Mouse (Mus musculus) CH12.LX (cell line): ENCODE data around the gene Vmn1r119. TPM values are rescaled to one million over a fixed set of nuclear protein-coding genes. Genes with fewer than 3 reads are reported as not detected.
"Not testable (repeated sequence)": the region's sequence is repeated elsewhere in the genome, so short reads cannot be mapped to it uniquely, and the experiment has no call there.

Source experiments
- DNase-seq: peaks from one replicate; pipeline ENCODE4 v3.0.0-alpha.2; 2013; ENCODE audit errors: extremely low read depth
- H3K27ac ChIP-seq: 2 replicates; pipeline ENCODE4 v1.5.1; 2012; ENCODE audit warnings: low read depth, mild to moderate bottlenecking, control low read depth, moderate library complexity; ENCODE audit not compliant: insufficient read depth
- H3K27me3 ChIP-seq: replicated peaks from 2 replicates; pipeline ENCODE3; 2012; ENCODE audit warnings: inconsistent platforms
- H3K36me3 ChIP-seq, 2 experiments: replicated peaks in 1 of 2; 2 replicates each; pipeline versions ENCODE3 to v1.6.1; 2012; ENCODE audit warnings: inconsistent platforms in 1 of 2, low read length in 1 of 2, mild to moderate bottlenecking in 1 of 2, mixed read lengths in 1 of 2, moderate library complexity in 1 of 2; ENCODE audit not compliant: control insufficient read depth in 1 of 2, insufficient read depth in 1 of 2
- H3K4me1 ChIP-seq, 2 experiments: 2 replicates each; pipeline ENCODE4 v1.6.1; 2012; ENCODE audit warnings: inconsistent platforms in 1 of 2, moderate library complexity in 1 of 2; ENCODE audit not compliant: insufficient read depth in 2 of 2, control insufficient read depth in 1 of 2
- H3K4me2 ChIP-seq: 2 replicates; pipeline ENCODE4 v1.6.1; 2012; ENCODE audit warnings: low read depth, mild to moderate bottlenecking, control low read depth; ENCODE audit not compliant: poor library complexity, insufficient read depth, severe bottlenecking
- H3K4me3 ChIP-seq, 3 experiments: fragments of 150-350 bp in 1 of 3; sonication (generic) in 1 of 3; replicated peaks in 1 of 3; 2 replicates each; pipeline versions ENCODE3 to v1.5.1; 2011 to 2012; ENCODE audit warnings: low read depth in 2 of 3, low read length in 2 of 3, mild to moderate bottlenecking in 2 of 3, moderate library complexity in 2 of 3, control low read depth in 1 of 3, improper control_type of control experiment in 1 of 3, inconsistent platforms in 1 of 3, mixed read lengths in 1 of 3; ENCODE audit not compliant: poor library complexity in 1 of 3
- H3K79me2 ChIP-seq: replicated peaks from 2 replicates; pipeline ENCODE4 v1.6.1; 2012; ENCODE audit warnings: mild to moderate bottlenecking, moderate library complexity; ENCODE audit not compliant: control insufficient read depth, poor library complexity, insufficient read depth, severe bottlenecking; ENCODE audit errors: extremely low read depth
- H3K9ac ChIP-seq: 2 replicates; pipeline ENCODE4 v1.6.1; 2012; ENCODE audit warnings: low read depth, mild to moderate bottlenecking, control low read depth, moderate library complexity; ENCODE audit not compliant: insufficient read depth
- H3K9me3 ChIP-seq: replicated peaks from 2 replicates; pipeline ENCODE3; 2012; ENCODE audit warnings: low read length, inconsistent platforms, mixed read lengths
- dilution Hi-C: fragments of 300-500 bp; cut with MboI; formaldehyde crosslinking; loops from 2 replicates; pipeline ENCODE4 v1.14.3; 2020; ENCODE audit warnings: low sequenced_read_pairs; ENCODE audit not compliant: extremely low pct_unique_long_range_greater_than_20kb, extremely low pct_ligation_motif_present
- in situ Hi-C: fragments of 300-500 bp; cut with MboI; formaldehyde crosslinking; loops from 3 replicates; pipeline ENCODE4 v1.14.3; 2019; ENCODE audit warnings: low sequenced_read_pairs, low pct_ligation_motif_present, low pct_unique_long_range_greater_than_20kb, mixed read lengths
- polyA plus RNA-seq: library from polyadenylated mRNA; unstranded; fragments of >175 nt; gene quantifications from 2 replicates; pipeline ENCODE4 v1.2.1, GENCODE M21; 2012; ENCODE audit warnings: low read depth; ENCODE audit not compliant: insufficient read length
- total RNA-seq, 2 experiments: library from RNA; depleted of rRNA; stranded (reverse); fragments of 300-350 nt in 1 of 2; fragments of >200 nt in 1 of 2; gene quantifications; 2 replicates each; pipeline ENCODE4 v1.2.3; 2012 to 2014

Gene Vmn1r119
- not detected in 2 replicates for total RNA-seq (2012; rRNA removed)
- total RNA-seq (2014; rRNA removed), result not detected in 2 replicates
- not detected in 2 replicates for polyA plus RNA-seq

- in situ Hi-C loops, H3K36me3 ChIP-seq, H3K4me1 ChIP-seq, H3K79me2 ChIP-seq, dilution Hi-C loops, H3K9me3 ChIP-seq, H3K9ac ChIP-seq, H3K4me3 ChIP-seq, H3K4me2 ChIP-seq, H3K27me3 ChIP-seq, H3K27ac ChIP-seq, DNase-seq: not testable (repeated sequence)
Measured at GRCm38 (mm10) chr7:21012355-21012754, at the start of gene Vmn1r119. Vmn1r119 (minus strand) TSS chr7:21012455.

- H3K4me1 ChIP-seq, H3K36me3 ChIP-seq, DNase-seq, H3K79me2 ChIP-seq, H3K9me3 ChIP-seq, H3K27ac ChIP-seq, H3K9ac ChIP-seq, in situ Hi-C loops, dilution Hi-C loops, H3K4me2 ChIP-seq, H3K4me3 ChIP-seq, H3K27me3 ChIP-seq: not testable (repeated sequence)
Measured at GRCm38 (mm10) chr7:21053684-21054083, 41.4 kb upstream of the Vmn1r119 start, which contains the start of gene Vmn1r120. Vmn1r120 (minus strand) TSS chr7:21053784.

Other genes with a start within 250 kb of the Vmn1r119 start
- not detected in 2 replicates for gene Vmn1r112, start 241.3 kb downstream of the Vmn1r119 start, total RNA-seq (2012; rRNA removed)
- not detected in 2 replicates for gene Vmn1r112, start 241.3 kb downstream of the Vmn1r119 start, total RNA-seq (2014; rRNA removed)
- not detected in 2 replicates for gene Vmn1r112, start 241.3 kb downstream of the Vmn1r119 start, polyA plus RNA-seq
- not detected in 2 replicates for gene Vmn1r113, start 225.2 kb downstream of the Vmn1r119 start, total RNA-seq (2012; rRNA removed)
- not detected in 2 replicates for gene Vmn1r113, start 225.2 kb downstream of the Vmn1r119 start, total RNA-seq (2014; rRNA removed)
- gene Vmn1r113, start 225.2 kb downstream of the Vmn1r119 start, polyA plus RNA-seq, result not detected in 2 replicates
- gene Vmn1r114, start 200.3 kb downstream of the Vmn1r119 start, total RNA-seq (2012; rRNA removed), result not detected in 2 replicates
- gene Vmn1r114, start 200.3 kb downstream of the Vmn1r119 start, total RNA-seq (2014; rRNA removed), result not detected in 2 replicates
- not detected in 2 replicates for gene Vmn1r114, start 200.3 kb downstream of the Vmn1r119 start, polyA plus RNA-seq
- gene Vmn1r115, start 167.5 kb downstream of the Vmn1r119 start, total RNA-seq (2012; rRNA removed), result not detected in 2 replicates
- gene Vmn1r115, start 167.5 kb downstream of the Vmn1r119 start, total RNA-seq (2014; rRNA removed), result not detected in 2 replicates
- not detected in 2 replicates for gene Vmn1r115, start 167.5 kb downstream of the Vmn1r119 start, polyA plus RNA-seq
- not detected in 2 replicates for gene Vmn1r116, start 140.2 kb downstream of the Vmn1r119 start, total RNA-seq (2012; rRNA removed)
- gene Vmn1r116, start 140.2 kb downstream of the Vmn1r119 start, total RNA-seq (2014; rRNA removed), result not detected in 2 replicates
- not detected in 2 replicates for gene Vmn1r116, start 140.2 kb downstream of the Vmn1r119 start, polyA plus RNA-seq
- gene Vmn1r117, start 128.3 kb downstream of the Vmn1r119 start, total RNA-seq (2012; rRNA removed), result not detected in 2 replicates
- not detected in 2 replicates for gene Vmn1r117, start 128.3 kb downstream of the Vmn1r119 start, total RNA-seq (2014; rRNA removed)
- not detected in 2 replicates for gene Vmn1r117, start 128.3 kb downstream of the Vmn1r119 start, polyA plus RNA-seq
- gene Vmn1r118, start 100.1 kb downstream of the Vmn1r119 start, total RNA-seq (2012; rRNA removed), result not detected in 2 replicates
- not detected in 2 replicates for gene Vmn1r118, start 100.1 kb downstream of the Vmn1r119 start, total RNA-seq (2014; rRNA removed)
- gene Vmn1r118, start 100.1 kb downstream of the Vmn1r119 start, polyA plus RNA-seq, result not detected in 2 replicates
- gene Vmn1r120, start 41.3 kb upstream of the Vmn1r119 start, total RNA-seq (2012; rRNA removed), result not detected in 2 replicates
- not detected in 2 replicates for gene Vmn1r120, start 41.3 kb upstream of the Vmn1r119 start, total RNA-seq (2014; rRNA removed)
- gene Vmn1r120, start 41.3 kb upstream of the Vmn1r119 start, polyA plus RNA-seq, result not detected in 2 replicates
- not detected in 2 replicates for gene Vmn1r121, start 86.1 kb upstream of the Vmn1r119 start, total RNA-seq (2012; rRNA removed)
- gene Vmn1r121, start 86.1 kb upstream of the Vmn1r119 start, total RNA-seq (2014; rRNA removed), result not detected in 2 replicates
- not detected in 2 replicates for gene Vmn1r121, start 86.1 kb upstream of the Vmn1r119 start, polyA plus RNA-seq
- gene Vmn1r122, start 121.7 kb upstream of the Vmn1r119 start, total RNA-seq (2012; rRNA removed), result not detected in 2 replicates
- not detected in 2 replicates for gene Vmn1r122, start 121.7 kb upstream of the Vmn1r119 start, total RNA-seq (2014; rRNA removed)
- gene Vmn1r122, start 121.7 kb upstream of the Vmn1r119 start, polyA plus RNA-seq, result not detected in 2 replicates
- gene Vmn1r123, start 149.7 kb upstream of the Vmn1r119 start, total RNA-seq (2012; rRNA removed), result not detected in 2 replicates
- gene Vmn1r123, start 149.7 kb upstream of the Vmn1r119 start, total RNA-seq (2014; rRNA removed), result not detected in 2 replicates
- gene Vmn1r123, start 149.7 kb upstream of the Vmn1r119 start, polyA plus RNA-seq, result not detected in 2 replicates
- gene Gm5157, start 178.0 kb upstream of the Vmn1r119 start, total RNA-seq (2012; rRNA removed), result not detected in 2 replicates
- gene Gm5157, start 178.0 kb upstream of the Vmn1r119 start, total RNA-seq (2014; rRNA removed), result not detected in 2 replicates
- not detected in 2 replicates for gene Gm5157, start 178.0 kb upstream of the Vmn1r119 start, polyA plus RNA-seq
- gene Vmn1r124, start 248.2 kb upstream of the Vmn1r119 start, total RNA-seq (2012; rRNA removed), result not detected in 2 replicates
- not detected in 2 replicates for gene Vmn1r124, start 248.2 kb upstream of the Vmn1r119 start, total RNA-seq (2014; rRNA removed)
- not detected in 2 replicates for gene Vmn1r124, start 248.2 kb upstream of the Vmn1r119 start, polyA plus RNA-seq